Mouse (Mus musculus): ENCODE measurements around the gene Eral1. TPM values are rescaled to one million over a fixed set of nuclear protein-coding genes. Genes with fewer than 3 reads are reported as not detected.

Gene Eral1
- 10 to 100 TPM; 18.9 to 22.2 TPM for total RNA-seq (2021)
- long read RNA-seq, experiment 1, transcript Eral1-201 (10 exons, 2,014 nt): major isoform, 22 of 28 reads
- long read RNA-seq, experiment 1, partial matches to known transcripts: 1 of 28 reads
- long read RNA-seq, experiment 1, other reads (novel, unspliced or antisense): 4 of 28 reads
- long read RNA-seq, experiment 2, transcript Eral1-201 (10 exons, 2,014 nt): major isoform, 22 of 27 reads
- long read RNA-seq, experiment 2, partial matches to known transcripts: 1 of 27 reads
- long read RNA-seq, experiment 2, other reads (novel, unspliced or antisense): 2 of 27 reads

DNA sequence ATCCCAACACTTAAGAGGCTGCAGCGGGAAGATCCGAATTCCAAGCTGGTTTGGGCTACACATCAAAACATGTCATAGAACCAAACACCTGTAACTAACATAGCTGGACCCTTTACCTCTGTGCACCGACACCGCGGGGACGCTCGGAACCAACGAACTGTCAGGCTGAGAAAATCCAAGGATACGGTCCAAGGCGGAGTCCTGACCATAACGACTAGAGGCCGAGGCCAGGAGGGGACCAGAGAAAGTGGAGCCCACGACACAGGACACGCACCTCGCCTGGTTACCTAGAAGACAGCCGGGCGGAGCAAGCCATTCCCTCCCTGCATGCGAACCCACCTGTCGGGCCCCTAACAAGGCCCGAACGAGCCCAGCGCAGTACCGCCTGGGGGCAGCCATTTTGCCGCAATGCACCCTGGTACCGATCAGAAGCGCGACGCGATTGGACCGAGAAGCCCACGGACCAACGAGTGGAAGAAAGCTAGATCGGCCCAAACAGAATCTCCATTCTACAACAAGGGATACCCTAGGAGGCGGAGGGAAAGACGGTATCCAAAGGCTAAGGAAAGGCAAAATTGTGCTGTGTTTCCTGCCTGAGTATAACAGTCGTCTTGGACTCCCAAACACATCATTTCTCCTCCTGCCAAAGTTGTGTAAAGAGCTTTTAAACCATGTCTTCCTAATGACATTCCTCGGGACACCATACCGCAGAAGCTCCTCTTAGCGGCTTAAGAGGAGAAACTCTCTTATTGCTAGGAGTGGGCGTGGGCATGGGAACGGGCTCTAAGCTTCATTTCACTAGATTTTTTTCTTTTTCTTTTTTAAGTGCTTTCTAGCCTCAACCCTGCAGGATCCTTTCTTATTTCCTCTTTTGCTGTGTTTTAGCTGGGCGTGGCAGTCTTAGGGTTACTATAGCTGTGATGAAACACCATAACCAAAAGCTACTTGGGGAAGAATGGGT is at the start of gene Eral1:
Eral1 (minus strand) TSS at position 423 of the 961 bp plus-strand sequence.
- peak; percentile 78 for DNase-seq
- intact Hi-C loops (cut with DNase I; ENCODE audit: low total_unique reads): no loop called here

DNA sequence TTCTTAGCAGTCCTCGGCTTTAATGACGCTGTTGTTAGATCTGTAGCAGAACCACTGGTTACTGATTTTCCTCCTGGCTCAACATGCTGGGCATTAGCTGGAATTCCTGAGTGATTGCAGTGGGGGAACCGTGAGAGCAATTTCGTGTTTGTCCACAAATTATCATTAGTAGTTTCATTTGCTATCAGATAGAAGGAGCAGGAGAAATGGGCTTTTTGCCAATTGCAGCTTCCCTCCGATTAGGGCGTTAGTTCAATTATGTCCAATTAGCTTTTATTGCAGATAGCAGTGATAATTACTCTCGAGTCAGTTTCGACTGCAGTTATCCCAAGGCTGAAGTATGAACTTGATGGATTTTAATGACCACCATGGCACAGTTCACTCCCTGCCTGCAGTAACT is 49.3 kb upstream of the Eral1 start:
- intact Hi-C loops (cut with DNase I; ENCODE audit: low total_unique reads): no loop called here
- no peak for DNase-seq

DNA sequence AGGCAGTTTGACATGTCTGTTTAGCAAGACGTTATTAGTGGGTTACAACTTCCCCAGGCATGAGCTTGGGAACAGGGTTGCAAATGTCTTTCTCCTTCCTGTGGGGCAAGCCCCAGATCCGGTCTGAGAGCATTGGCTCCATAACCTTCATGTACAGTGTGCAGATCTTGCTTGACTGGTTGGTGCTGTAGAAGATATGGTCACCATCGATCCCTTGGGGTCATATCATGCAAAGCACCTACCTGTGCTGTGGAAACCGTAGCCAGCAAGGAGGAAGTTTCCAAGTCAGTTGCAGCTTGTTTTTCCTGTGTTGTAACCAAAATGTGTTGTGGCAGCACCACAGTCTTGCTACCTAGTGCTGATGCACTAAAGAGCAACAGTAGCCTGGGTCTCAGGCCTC is 46.6 kb upstream of the Eral1 start:
- intact Hi-C loops (cut with DNase I; ENCODE audit: low total_unique reads): no loop called here
- no peak for DNase-seq

DNA sequence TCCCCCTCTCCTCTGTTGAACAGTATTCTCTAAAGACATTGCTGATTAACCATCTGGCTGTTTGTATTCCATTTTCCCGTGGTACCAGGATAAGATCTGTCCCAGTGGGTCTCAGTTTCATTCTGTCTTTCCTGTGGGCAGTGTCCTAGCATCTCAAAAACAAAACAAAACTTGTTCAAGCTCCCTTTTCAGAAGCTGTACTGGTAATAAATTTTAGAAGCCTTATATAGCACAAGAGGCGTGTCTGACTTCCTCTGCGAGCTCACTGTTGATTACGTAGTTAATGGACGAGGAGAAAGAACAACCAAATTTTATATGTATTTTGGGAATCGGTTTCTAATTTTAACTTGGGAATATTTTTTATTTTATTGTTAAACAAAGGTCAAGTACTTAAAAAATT is 45.5 kb upstream of the Eral1 start:
- intact Hi-C loops (cut with DNase I; ENCODE audit: low total_unique reads): no loop called here
- no peak for DNase-seq

DNA sequence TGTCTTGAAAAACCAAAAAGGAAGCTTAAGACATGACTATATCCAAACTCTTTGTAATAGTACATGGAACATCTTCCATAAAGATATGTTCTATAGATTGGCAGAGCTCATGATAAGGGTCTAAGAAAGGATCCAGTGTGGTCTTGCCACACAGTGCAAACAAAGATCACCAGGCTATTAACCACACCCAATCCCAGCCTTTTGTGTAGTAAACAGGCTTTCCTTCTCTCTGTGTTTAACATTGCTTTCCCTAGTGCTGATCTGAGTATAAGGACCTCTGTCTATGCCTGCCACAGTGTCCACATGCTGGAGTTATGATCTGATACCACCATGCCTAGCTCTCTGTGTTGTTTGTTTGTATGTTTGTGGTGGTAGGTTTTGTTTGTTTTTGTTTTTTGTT is 43.6 kb upstream of the Eral1 start:
- DNase-seq: no peak
- intact Hi-C loops (cut with DNase I; ENCODE audit: low total_unique reads): no loop called here

DNA sequence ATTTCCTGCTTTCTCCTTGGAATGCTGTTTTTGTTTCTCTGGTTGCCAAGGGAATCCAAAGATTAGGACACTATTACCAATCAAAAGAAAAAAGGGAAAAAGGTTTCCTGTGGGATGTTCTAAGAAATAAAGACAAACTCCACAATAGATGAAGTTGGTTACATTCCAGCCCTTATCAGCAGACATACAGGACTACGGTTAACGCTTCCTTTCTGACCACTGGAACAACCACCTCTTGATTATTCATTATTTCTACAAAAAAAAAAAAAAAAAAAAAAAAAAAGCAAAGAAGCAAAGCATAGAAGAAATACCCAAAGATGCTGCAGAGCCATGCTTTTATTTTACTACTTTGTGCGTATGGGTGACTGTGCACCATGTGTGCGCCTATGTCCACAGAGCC is 42.6 kb upstream of the Eral1 start:
- intact Hi-C loops (cut with DNase I; ENCODE audit: low total_unique reads): no loop called here

DNA sequence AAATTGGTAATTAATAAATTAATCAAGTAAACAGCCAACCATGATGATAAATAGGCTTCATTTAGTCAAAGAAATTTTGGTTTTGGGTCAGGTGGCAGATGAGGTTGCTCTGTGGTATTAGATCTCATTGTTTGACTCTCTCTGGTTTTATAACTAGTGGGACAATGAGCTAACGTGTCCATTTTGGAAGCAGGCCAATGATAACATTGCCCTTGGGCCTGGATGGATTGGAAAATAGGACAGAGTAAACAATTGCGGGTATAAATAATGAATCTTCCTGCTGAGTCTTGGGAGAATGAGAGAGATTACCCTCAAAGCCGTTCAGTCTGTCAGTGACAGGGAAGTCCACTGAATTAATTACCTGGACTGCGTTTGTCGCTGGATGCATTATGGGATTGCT is 41.0 kb upstream of the Eral1 start:
- no peak for DNase-seq
- intact Hi-C loops (cut with DNase I; ENCODE audit: low total_unique reads): no loop called here

More for the DNA sequence above, 42.6 kb upstream of the Eral1 start:
- no peak for DNase-seq

DNA sequence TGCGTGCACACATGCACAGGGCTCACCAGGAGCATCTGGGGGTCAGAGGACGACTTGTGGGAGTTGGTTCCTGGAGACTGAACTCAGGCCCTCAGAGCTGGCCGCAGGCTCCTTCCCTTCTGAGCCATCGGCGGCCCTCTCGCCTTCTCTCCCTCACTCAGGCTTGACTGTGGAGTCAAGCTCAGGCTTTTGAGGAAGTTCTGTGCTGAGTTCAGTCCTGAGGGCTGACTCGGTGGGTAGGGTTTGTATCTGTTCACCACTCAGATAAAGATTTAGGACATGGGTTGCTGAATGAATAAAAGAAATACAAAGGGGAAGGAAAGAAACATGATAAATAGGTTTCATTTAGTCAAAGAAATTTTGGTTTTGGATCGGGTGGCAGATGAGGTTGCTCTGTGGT is 39.7 kb upstream of the Eral1 start:
- no peak for DNase-seq
- intact Hi-C loops (cut with DNase I; ENCODE audit: low total_unique reads): no loop called here

DNA sequence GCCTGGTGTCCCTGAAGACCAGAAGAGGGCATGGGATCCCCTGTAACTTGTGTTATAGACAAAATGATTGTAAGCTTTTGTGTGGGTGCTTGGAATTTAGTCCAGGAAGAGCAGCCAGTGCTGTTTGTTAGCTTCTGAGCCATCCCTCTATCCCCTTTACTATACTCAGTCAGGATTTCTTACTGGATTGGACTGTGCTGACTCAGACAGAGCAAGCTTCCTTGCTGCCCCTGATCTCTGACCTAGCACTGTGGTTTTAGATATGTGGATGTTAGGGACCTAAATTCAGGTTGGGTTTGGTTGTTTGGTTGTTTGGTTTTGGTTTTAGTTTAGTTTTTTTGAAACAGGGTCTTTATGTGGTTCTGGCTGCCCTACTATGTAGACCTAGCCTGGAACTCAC is 38.3 kb upstream of the Eral1 start:
- DNase-seq: no peak
- intact Hi-C loops (cut with DNase I; ENCODE audit: low total_unique reads): no loop called here

DNA sequence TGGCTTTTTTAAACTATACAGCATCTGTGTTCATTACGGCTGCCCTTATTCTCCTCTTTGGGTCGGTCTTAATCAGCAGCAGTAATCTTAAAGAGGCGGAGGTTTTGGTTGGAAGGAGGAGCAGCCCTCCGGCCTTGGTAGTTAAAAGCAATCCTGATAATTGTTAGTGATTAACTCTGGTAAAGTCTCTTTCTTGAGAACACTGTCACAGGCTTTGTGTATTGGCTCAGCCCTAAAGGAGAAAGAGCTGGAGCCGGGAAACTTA is 35.9 kb upstream of the Eral1 start:
- intact Hi-C loops (cut with DNase I; ENCODE audit: low total_unique reads): no loop called here
- no peak for DNase-seq

DNA sequence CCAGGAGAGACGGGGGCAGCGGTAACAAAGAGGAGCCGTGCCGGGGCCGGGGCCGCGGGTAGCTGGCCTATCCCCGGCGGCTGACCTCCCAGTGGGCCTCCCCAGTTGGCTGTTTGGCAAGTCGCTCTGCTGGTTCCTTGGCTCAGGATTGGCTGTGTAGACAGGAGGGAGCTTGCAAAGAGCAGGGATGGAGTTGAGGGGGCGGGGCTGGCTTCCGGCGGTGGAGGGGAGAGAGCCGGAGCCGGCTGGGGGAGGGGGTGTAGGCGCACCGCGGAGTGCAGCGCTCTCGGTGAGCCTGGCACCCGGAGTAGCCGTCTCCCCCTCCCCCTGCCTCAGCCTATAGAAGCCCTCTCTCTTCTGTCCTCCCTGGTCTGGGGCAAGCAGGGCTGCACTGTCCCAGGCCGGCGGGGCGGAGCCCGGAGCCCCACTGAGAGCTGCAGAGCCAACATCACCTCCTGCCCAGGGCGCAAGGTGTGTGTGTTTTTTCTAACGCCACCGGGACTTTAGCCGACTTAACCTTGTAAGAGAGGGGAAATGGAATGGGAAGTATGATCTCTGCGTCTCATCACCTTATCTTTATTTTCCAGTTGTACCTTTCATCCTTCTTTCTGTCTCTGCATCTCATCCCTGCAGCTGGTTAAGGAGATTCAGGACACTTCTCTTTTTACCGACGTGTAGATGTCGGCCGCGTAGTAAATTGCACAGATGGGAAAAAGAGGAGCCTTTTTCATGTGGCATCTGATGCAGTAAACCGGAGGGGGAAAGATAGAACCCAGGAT is 35.4 kb upstream of the Eral1 start:
- intact Hi-C loops (cut with DNase I; ENCODE audit: low total_unique reads): no loop called here

DNA sequence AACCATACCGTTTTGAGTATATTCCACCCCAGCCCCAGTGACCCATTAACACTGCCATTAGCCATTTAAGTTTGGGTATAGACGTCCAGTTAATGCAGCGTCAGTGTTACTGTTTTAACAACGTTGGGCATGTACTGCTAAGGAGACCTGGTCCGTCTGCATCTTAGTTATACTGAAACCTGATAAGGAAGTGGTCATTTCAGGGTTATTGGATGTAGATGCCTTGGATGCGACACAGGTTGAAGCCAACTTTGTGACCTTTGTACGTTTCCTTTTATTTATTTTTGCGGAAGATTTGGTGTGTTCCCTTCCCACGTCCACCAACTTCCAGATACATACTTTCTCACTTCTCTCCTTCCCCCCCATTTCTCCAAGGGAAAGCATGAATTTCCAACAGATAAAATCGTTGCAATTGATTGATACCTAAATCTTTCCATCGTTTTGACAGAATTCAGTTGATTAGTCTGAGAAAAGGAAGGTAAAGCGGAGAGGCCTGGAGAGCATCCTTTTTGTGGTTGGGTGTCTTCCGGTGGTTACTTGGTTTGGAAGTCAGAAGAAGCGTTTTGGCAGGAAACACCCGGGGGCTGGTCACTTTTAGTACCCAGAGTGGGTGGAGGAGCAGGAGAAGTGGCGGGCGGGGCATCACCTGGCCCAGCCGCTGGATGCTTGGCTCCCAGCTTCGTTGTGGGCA is 34.6 kb upstream of the Eral1 start:
- DNase-seq: no peak
- intact Hi-C loops (cut with DNase I; ENCODE audit: low total_unique reads): no loop called here

More for the DNA sequence above, 35.4 kb upstream of the Eral1 start:
- DNase-seq: peak; percentile 96

DNA sequence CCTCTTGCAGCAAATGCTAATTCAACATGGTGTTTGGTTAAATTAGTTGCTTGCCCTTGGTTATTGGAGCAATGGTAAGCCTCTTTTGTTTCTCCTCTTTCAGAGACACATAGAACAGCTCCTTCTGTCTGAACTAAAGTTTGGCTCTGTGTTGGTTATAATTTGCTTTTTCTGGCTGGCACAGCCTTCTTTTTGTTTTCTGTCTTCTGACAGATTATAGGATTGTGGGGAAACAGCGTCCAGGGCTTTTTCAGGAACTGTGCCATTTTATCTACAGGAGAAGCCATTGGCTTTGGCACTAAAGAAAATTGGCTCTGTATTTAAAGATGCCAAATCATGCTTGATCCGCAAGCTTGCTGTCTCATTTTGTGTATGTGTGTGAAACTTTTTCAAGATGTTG is 33.4 kb upstream of the Eral1 start:
- intact Hi-C loops (cut with DNase I; ENCODE audit: low total_unique reads): no loop called here
- no peak for DNase-seq

DNA sequence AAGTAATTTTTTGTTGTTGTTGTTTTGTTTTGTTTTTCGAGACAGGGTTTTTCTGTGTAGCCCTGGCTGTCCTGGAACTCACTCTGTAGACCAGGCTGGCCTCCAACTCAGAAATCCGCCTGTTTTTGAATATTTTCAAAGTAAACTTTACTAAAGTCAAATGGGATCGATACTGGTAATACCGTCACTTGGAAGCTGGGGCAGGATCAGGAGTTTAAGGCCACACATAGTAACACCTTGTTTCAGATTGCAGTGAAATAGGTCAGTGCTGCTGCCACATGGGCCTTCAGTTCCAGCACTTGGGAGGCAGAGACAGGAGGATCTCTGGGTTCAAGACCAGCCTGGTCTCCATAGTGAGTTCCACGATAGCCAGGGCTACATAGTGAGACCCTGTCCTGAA is 24.3 kb upstream of the Eral1 start:
- intact Hi-C loops (cut with DNase I; ENCODE audit: low total_unique reads): no loop called here
- DNase-seq: no peak

DNA sequence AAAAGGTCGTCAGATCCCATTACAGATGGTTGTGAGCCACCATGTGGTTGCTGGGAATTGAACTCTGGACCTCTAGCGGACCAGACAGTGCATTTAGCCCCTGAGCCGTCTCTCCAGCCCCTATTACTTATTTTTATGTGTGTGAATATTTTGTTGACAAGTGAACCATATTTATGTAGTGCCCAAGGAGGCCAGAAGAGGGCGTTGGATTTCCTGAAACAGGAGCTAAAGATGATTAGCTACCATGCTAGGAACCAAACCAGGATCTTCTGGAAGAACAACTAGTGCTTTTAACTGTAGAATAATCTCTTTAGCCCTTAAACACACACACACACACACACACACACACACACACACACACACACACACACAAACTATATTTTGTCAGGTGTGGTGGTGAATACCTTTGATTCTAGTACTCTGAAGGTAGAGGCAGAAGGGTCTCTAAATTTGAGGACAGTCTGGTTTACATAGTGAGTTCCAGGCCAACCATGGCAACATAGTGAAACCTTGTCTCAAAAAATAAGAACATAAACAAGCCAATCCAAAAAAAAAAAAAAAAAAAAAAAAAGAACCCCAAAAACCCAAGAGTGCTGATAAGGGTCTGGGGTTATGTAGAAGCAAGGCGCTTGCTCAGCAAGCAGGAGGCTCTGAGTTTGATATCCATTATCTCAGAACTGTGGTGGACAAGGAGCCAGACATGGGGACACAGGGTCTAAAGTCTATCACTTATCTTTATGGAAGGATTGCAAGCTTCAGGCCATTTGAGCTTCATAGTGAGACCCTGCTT is 23.0 kb upstream of the Eral1 start:
- intact Hi-C loops (cut with DNase I; ENCODE audit: low total_unique reads): no loop called here
- no peak for DNase-seq

DNA sequence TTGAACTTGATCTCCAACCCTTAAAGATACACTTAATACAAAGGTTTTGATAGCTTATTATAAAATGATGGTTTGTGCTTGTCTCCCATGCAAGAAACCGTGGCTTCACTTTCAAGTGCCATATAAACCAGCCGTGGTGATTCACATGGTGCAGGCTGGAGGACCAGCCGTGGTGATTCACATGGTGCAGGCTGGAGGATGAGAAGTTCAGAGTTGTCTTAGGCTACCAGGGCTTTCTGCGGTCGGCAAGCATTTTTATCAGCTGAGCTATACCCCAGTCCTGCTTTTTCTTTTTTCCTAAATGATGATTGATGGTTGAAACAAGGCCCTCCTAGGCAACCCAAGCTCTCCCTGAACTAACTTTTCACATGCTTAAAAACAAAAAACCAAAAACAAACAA is 22.0 kb upstream of the Eral1 start:
- DNase-seq: no peak
- intact Hi-C loops (cut with DNase I; ENCODE audit: low total_unique reads): no loop called here

DNA sequence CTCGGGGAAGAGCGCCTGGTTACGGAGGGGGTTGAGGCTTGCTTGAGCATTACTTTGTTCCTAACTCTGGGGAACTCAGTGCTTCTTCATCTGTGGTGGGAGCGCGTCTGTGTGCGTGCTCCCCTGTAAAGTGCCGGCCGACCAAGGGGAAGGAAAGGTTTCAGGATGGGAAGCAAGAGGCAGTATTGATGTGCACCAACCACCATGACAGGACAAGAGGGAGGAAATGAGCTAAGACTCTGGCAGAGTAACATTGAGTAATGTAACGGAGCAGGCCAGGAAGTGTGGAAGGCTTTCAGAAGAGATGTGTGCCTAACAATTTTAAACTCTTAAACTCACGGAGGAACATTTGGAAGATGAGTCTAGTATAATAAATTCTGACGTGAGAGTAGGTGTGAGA is 20.6 kb upstream of the Eral1 start:
- intact Hi-C loops (cut with DNase I; ENCODE audit: low total_unique reads): no loop called here
- no peak for DNase-seq

DNA sequence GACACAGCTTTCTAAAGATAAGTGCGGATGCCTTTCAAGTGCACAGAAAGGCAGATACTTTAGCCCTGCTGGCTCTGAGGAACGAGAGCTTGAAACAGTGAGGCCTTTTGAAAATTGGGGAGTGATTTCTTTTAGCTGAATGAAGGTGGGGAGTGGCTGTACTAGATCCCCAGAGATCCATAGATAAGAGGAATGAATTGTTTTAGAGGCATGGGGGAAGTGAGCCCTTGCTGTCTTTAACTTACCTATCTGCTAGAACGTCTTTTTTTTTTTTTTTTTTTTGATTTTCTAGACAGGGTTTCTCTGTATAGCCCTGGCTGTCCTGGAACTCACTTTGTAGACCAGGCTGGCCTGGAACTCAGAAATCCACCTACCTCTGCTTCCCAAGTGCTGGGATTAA is 16.9 kb upstream of the Eral1 start:
- no peak for DNase-seq
- intact Hi-C loops (cut with DNase I; ENCODE audit: low total_unique reads): no loop called here

DNA sequence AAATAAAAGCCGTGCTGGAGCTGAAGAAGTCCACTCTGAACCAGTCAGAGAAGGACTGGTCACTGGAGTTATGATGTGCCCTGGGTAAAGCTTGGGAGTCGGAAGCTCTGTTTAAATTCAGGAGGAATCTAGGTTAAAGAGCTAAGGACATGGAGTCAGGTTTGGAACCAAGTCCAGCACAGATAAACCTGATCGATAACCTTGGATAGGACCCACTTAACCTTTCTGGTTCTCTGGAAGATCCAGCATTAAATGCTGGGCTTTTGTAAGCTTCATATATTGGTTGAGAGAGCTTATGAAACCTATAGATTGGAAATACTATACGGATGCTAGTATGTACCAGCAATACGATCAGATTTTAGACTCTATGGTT is 14.9 kb upstream of the Eral1 start:
- no peak for DNase-seq
- intact Hi-C loops (cut with DNase I; ENCODE audit: low total_unique reads): no loop called here

All from gastrocnemius, postnatal 14 days (tissue).